ENCODE assay signal across 8 mouse cellular contexts in genomic region chr9:63960829-63961185, GRCm38 (mm10).
A peak's percentile ranks its signal among the peaks of the same experiment; 100 is the strongest.
DNase-seq lines count a peak whose midpoint lies in the region; ATAC-seq lines count a peak whose summit lies in the region.

No protein-coding gene starts in this region.

- peak overlapping the region; percentile 94 for H3K27ac ChIP-seq in embryonic facial prominence, embryonic 12.5 days
- peak overlapping the region; percentile 46 for H3K27ac ChIP-seq in forebrain, embryonic 16.5 days (ENCODE audit: low read length)
- H3K27ac ChIP-seq in macrophage = 0 out of 2 replicates have a peak overlapping the region, but pooled peaks have one; percentile 7

- peaks cover 86% of the 10 kb centered on the region for H3K4me1 ChIP-seq in embryonic facial prominence, embryonic 12.5 days
- H3K4me1 ChIP-seq in forebrain, embryonic 16.5 days (replicated peaks; ENCODE audit: control insufficient read depth, insufficient read depth, low read length) = peaks cover 40% of the 10 kb centered on the region

- H3K9ac ChIP-seq in embryonic facial prominence, embryonic 12.5 days = no peak overlapping the region
- H3K9ac ChIP-seq in forebrain, embryonic 16.5 days (replicated peaks; ENCODE audit: low read depth, low read length) = no peak overlapping the region; the same call in 1 of the 2 replicates

- H3K4me3 ChIP-seq in embryonic facial prominence, embryonic 12.5 days = no peak overlapping the region
- H3K4me3 ChIP-seq in forebrain, embryonic 16.5 days (replicated peaks; ENCODE audit: low read length) = no peak overlapping the region
- H3K4me3 ChIP-seq in macrophage (ENCODE audit: inconsistent target) = no peak overlapping the region

- no peak for ATAC-seq in embryonic facial prominence, embryonic 12.5 days (ENCODE audit: insufficient number of reproducible peaks, insufficient read depth, low FRiP score, low TSS enrichment)
- ATAC-seq in forebrain, embryonic 16.5 days = no peak
- no peak for ATAC-seq in activated CD4-positive, CD25-positive, alpha-beta regulatory T cell, adult 4 months

- H3K27me3 ChIP-seq in embryonic facial prominence, embryonic 12.5 days = no peaks in the 10 kb centered on the region
- no peaks in the 10 kb centered on the region for H3K27me3 ChIP-seq in forebrain, embryonic 16.5 days (replicated peaks; ENCODE audit: control insufficient read depth, insufficient read depth, low read length)

- WGBS in embryonic facial prominence, embryonic 12.5 days = 8% methylated on average over 4 of the region's 4 CpGs
- WGBS in forebrain, embryonic 16.5 days = 20% methylated on average over 4 of the region's 4 CpGs
- 63% methylated on average over 4 of the region's 4 CpGs for WGBS in macrophage (ENCODE audit: missing documents)

- no peaks in the 10 kb centered on the region for H3K9me3 ChIP-seq in embryonic facial prominence, embryonic 12.5 days
- no peaks in the 10 kb centered on the region for H3K9me3 ChIP-seq in forebrain, embryonic 16.5 days (ENCODE audit: control insufficient read depth, low read length)

- no peaks in the 10 kb centered on the region for H3K36me3 ChIP-seq in embryonic facial prominence, embryonic 12.5 days
- no peaks in the 10 kb centered on the region for H3K36me3 ChIP-seq in forebrain, embryonic 16.5 days (ENCODE audit: control insufficient read depth, insufficient read depth)
- H3K36me3 ChIP-seq in macrophage (ENCODE audit: inconsistent target) = no peaks in the 10 kb centered on the region

- H3K79me2 ChIP-seq in macrophage (ENCODE audit: inconsistent target) = peaks cover 16% of the 10 kb centered on the region

- peak; percentile 51 for DNase-seq in kidney, adult 9 months
- no peak for DNase-seq in kidney, postnatal 25 days
- no peak for DNase-seq in testis, postnatal 10 days (ENCODE audit: low spot score)
- DNase-seq in T-cell, adult 2 months (ENCODE audit: low spot score) = no peak

- peak overlapping the region; percentile 39 for H3K4me2 ChIP-seq in embryonic facial prominence, embryonic 12.5 days (replicated peaks)
- no peak overlapping the region for H3K4me2 ChIP-seq in forebrain, embryonic 16.5 days (ENCODE audit: low read length)

Comparison
In these comparisons a context has a peak if more than half of its experiments do, and no peak if none do; other contexts are left out.
1. H3K27ac ChIP-seq: peak in every context shown above with its lines; median percentile 94 in embryonic facial prominence, embryonic 12.5 days; 46 in forebrain, embryonic 16.5 days; 7 in macrophage.